Mouse (Mus musculus) neural tube, embryonic 12.5 days (tissue): ENCODE measurements at regions not wholly inside any gene's neighbourhood (a gene's known extent, or its start where the extent isn't known, plus 50 kb on each side); places are given as distances from the start of the nearest gene placed in this dataset.

Source experiments
- ATAC-seq: fragments of 200-750 bp; cut with Nextera tagmentation; 2 replicates; pipeline ENCODE4 v1.8.0; 2017; ENCODE audit warnings: low read depth, mild to moderate bottlenecking, moderate TSS enrichment, moderate library complexity; ENCODE audit not compliant: low FRiP score
- H3K27ac ChIP-seq: fragments of 300-500 bp; sonication (generic); 2 replicates; pipeline ENCODE4 v1.5.1; 2016
- H3K27me3 ChIP-seq: fragments of 300-500 bp; sonication (generic); replicated peaks from 2 replicates; pipeline ENCODE4 v1.6.1; 2016; ENCODE audit warnings: mild to moderate bottlenecking
- H3K36me3 ChIP-seq: fragments of 300-500 bp; sonication (generic); 2 replicates; pipeline ENCODE4 v1.6.1; 2016; ENCODE audit warnings: mild to moderate bottlenecking
- H3K4me1 ChIP-seq: fragments of 300-500 bp; sonication (generic); 2 replicates; pipeline ENCODE4 v1.6.1; 2016
- H3K4me2 ChIP-seq: fragments of 300-500 bp; sonication (generic); replicated peaks from 2 replicates; pipeline ENCODE4 v1.6.1; 2016; ENCODE audit warnings: mild to moderate bottlenecking
- H3K4me3 ChIP-seq: fragments of 300-500 bp; sonication (generic); 2 replicates; pipeline ENCODE4 v1.5.1; 2016
- H3K9ac ChIP-seq: fragments of 300-500 bp; sonication (generic); 2 replicates; pipeline ENCODE4 v1.6.1; 2016; ENCODE audit warnings: mild to moderate bottlenecking
- H3K9me3 ChIP-seq: fragments of 300-500 bp; sonication (generic); 2 replicates; pipeline ENCODE4 v1.6.1; 2016; ENCODE audit warnings: mild to moderate bottlenecking
- WGBS: fragments of 180-500 bp; shearing (Covaris S2); methylation state at CpG from one replicate; pipeline ENCODE4 v1.1.7; 2016; 5-methylcytosine and 5-hydroxymethylcytosine counted together

- 91% methylated on average over 1 of the region's 1 CpGs for WGBS
- Histone ChIP-seq H3K27ac (no peak overlapping the region), H3K4me1 (no peaks in the 10 kb centered on the region), H3K9me3 (0 out of 2 replicates have a peak, but pooled peaks cover 5% of the 10 kb centered on the region), H3K9ac (no peak overlapping the region), H3K27me3 (no peaks in the 10 kb centered on the region), H3K4me3 (no peak overlapping the region), H3K4me2 (no peak overlapping the region), H3K36me3 (no peaks in the 10 kb centered on the region)
- ATAC-seq = no peak
These were observed 132.4 kb downstream of the Dusp6 start for GRCm38 (mm10) chr10:99395411-99395810.

GRCm38 (mm10) chr10:99396630-99397029 is 133.6 kb downstream of the Dusp6 start:
- no peak for ATAC-seq
- Histone ChIP-seq H3K4me1 (no peaks in the 10 kb centered on the region), H3K27me3 (no peaks in the 10 kb centered on the region), H3K4me3 (no peak overlapping the region), H3K9me3 (0 out of 2 replicates have a peak, but pooled peaks cover 5% of the 10 kb centered on the region), H3K4me2 (no peak overlapping the region), H3K36me3 (no peaks in the 10 kb centered on the region), H3K9ac (no peak overlapping the region), H3K27ac (no peak overlapping the region)
- 84% methylated on average over 3 of the region's 3 CpGs for WGBS

- no peak overlapping the region for H3K27ac ChIP-seq
- H3K4me2 ChIP-seq = no peak overlapping the region
- no peak overlapping the region for H3K9ac ChIP-seq
- H3K4me3 ChIP-seq = no peak overlapping the region
- 93% methylated on average over 6 of the region's 6 CpGs for WGBS
- 0 out of 2 replicates have a peak, but pooled peaks cover 5% of the 10 kb centered on the region for H3K9me3 ChIP-seq
- H3K36me3 ChIP-seq = no peaks in the 10 kb centered on the region
- no peak for ATAC-seq
- H3K27me3 ChIP-seq = no peaks in the 10 kb centered on the region
- no peaks in the 10 kb centered on the region for H3K4me1 ChIP-seq
These were observed 137.0 kb downstream of the Dusp6 start for GRCm38 (mm10) chr10:99400076-99400475.

DNA sequence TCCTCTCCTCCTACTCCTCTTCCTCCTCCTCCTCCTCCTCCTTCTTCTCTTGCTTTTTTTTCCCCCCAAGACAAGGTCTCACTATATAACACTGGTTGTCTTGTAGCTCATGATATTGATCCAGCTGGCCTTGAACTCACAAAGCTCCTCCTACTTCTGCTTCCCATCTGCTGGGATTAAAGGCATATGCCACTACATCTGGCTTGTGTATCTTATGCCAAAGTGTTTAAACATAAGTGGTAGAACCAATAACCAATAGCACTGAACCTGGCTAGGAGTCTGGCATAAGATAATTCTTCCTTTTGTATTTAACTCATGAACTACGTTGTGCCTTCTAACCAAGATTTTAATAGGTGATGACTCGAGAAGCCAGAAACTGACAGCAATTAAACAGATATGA is 143.7 kb downstream of the Dusp6 start:
- Histone ChIP-seq H3K9ac (no peak overlapping the region), H3K4me3 (no peak overlapping the region), H3K36me3 (no peaks in the 10 kb centered on the region), H3K9me3 (no peaks in the 10 kb centered on the region), H3K27ac (no peak overlapping the region), H3K27me3 (no peaks in the 10 kb centered on the region), H3K4me2 (no peak overlapping the region), H3K4me1 (no peaks in the 10 kb centered on the region)
- no peak for ATAC-seq
- WGBS = 90% methylated on average over 2 of the region's 2 CpGs

- Histone ChIP-seq H3K9me3 (no peaks in the 10 kb centered on the region), H3K9ac (no peak overlapping the region), H3K27ac (no peak overlapping the region), H3K27me3 (no peaks in the 10 kb centered on the region), H3K4me1 (no peaks in the 10 kb centered on the region), H3K4me3 (no peak overlapping the region), H3K4me2 (no peak overlapping the region), H3K36me3 (no peaks in the 10 kb centered on the region)
- 87% methylated on average over 2 of the region's 2 CpGs for WGBS
- ATAC-seq = no peak
These were observed 145.8 kb downstream of the Dusp6 start for GRCm38 (mm10) chr10:99408786-99409185.

- no peak overlapping the region for H3K27ac ChIP-seq
- H3K9me3 ChIP-seq = no peaks in the 10 kb centered on the region
- H3K4me1 ChIP-seq = no peaks in the 10 kb centered on the region
- H3K9ac ChIP-seq = no peak overlapping the region
- no peaks in the 10 kb centered on the region for H3K36me3 ChIP-seq
- no peak for ATAC-seq
- no peaks in the 10 kb centered on the region for H3K27me3 ChIP-seq
- 79% methylated on average over 11 of the region's 11 CpGs for WGBS
- no peak overlapping the region for H3K4me3 ChIP-seq
- H3K4me2 ChIP-seq = no peak overlapping the region
These were observed 146.7 kb downstream of the Dusp6 start for GRCm38 (mm10) chr10:99409744-99410143.

DNA sequence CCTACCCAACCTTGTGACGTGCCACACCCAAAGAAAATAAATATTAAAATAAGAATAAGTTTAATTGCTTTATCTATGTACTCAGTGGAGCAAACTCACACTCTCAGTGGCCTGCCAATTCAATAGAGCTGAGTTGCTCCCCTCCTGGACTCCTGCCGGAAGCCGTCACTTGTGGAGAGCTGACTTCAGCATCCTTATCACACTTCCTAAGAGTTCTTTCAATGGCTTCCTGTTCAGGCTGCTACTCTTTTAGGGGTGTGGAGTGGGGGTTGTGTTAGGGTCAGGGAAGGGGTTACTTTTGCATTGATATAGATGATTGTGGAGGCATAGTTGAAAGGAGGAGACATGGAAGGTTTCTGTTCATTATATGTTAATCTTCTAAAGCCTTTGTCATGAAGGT is 147.7 kb downstream of the Dusp6 start:
- no peak overlapping the region for H3K9ac ChIP-seq
- H3K4me1 ChIP-seq = no peaks in the 10 kb centered on the region
- no peak for ATAC-seq
- H3K4me2 ChIP-seq = no peak overlapping the region
- no peaks in the 10 kb centered on the region for H3K27me3 ChIP-seq
- H3K9me3 ChIP-seq = no peaks in the 10 kb centered on the region
- WGBS = 87% methylated on average over 3 of the region's 3 CpGs
- no peaks in the 10 kb centered on the region for H3K36me3 ChIP-seq
- no peak overlapping the region for H3K27ac ChIP-seq
- no peak overlapping the region for H3K4me3 ChIP-seq

DNA sequence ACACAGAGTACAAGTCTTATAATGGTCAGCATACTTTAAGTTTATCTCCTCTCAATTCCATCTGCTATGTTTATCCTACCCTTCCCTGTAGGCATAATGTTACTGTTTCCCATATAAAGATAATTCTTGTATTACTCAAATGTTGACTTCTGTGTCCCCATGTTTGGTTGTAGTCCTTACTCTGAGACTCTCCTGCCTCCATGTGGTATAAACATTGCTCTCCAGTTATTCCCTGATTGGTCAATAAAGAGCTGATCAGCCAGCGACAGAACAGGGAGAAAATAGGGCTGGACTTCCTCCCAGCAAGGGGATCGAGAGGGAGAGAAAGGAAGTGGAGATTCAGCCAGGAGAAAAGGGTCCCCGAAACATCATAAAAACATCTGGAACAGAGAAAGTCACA is 150.4 kb downstream of the Dusp6 start:
- Histone ChIP-seq H3K27me3 (no peaks in the 10 kb centered on the region), H3K9ac (no peak overlapping the region), H3K4me3 (no peak overlapping the region), H3K4me2 (no peak overlapping the region), H3K4me1 (no peaks in the 10 kb centered on the region), H3K27ac (no peak overlapping the region), H3K9me3 (no peaks in the 10 kb centered on the region), H3K36me3 (no peaks in the 10 kb centered on the region)
- 76% methylated on average over 3 of the region's 3 CpGs for whole genome bisulfite sequencing
- no peak for ATAC-seq

- Histone ChIP-seq H3K4me3 (no peak overlapping the region), H3K4me2 (no peak overlapping the region), H3K9ac (no peak overlapping the region), H3K27me3 (no peaks in the 10 kb centered on the region), H3K36me3 (no peaks in the 10 kb centered on the region), H3K9me3 (no peaks in the 10 kb centered on the region), H3K4me1 (no peaks in the 10 kb centered on the region), H3K27ac (no peak overlapping the region)
- ATAC-seq = no peak
- WGBS = 75% methylated on average over 8 of the region's 8 CpGs
These were observed 153.2 kb downstream of the Dusp6 start for GRCm38 (mm10) chr10:99416271-99416670.

GRCm38 (mm10) chr10:99416896-99417479 is 154.0 kb downstream of the Dusp6 start:
- ATAC-seq = no peak
- H3K27me3 ChIP-seq = no peaks in the 10 kb centered on the region
- H3K4me2 ChIP-seq = no peak overlapping the region
- 0 out of 2 replicates have a peak, but pooled peaks cover 4% of the 10 kb centered on the region for H3K4me1 ChIP-seq
- no peak overlapping the region for H3K4me3 ChIP-seq
- H3K9me3 ChIP-seq = no peaks in the 10 kb centered on the region
- no peaks in the 10 kb centered on the region for H3K36me3 ChIP-seq
- no peak overlapping the region for H3K27ac ChIP-seq
- 36% methylated on average over 3 of the region's 3 CpGs for WGBS
- no peak overlapping the region for H3K9ac ChIP-seq

DNA sequence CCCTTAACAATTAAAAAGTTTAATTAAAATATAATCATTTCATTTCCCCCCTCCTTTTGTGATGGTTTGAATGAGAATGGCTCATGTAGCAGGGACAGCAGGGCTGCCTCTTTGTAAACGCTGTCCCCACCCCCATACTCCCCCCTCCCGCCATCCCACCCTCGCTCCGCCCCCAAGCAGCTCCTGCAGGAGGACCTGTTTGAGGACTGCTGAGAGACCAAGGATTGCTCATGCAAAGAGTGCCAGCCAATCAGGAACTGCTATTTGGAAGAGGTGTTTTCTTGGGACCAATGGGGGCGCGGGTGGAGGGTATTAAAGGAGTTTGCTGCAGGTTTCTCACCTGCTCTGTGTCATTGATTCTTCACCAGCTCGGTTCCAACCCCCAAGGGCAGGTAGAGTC is 154.6 kb downstream of the Dusp6 start:
- H3K9ac ChIP-seq = no peak overlapping the region
- 49% methylated on average over 7 of the region's 7 CpGs for WGBS
- 0 out of 2 replicates have a peak, but pooled peaks cover 4% of the 10 kb centered on the region for H3K4me1 ChIP-seq
- H3K36me3 ChIP-seq = no peaks in the 10 kb centered on the region
- no peak overlapping the region for H3K27ac ChIP-seq
- no peak for ATAC-seq
- no peak overlapping the region for H3K4me3 ChIP-seq
- no peaks in the 10 kb centered on the region for H3K9me3 ChIP-seq
- H3K27me3 ChIP-seq = no peaks in the 10 kb centered on the region
- no peak overlapping the region for H3K4me2 ChIP-seq

DNA sequence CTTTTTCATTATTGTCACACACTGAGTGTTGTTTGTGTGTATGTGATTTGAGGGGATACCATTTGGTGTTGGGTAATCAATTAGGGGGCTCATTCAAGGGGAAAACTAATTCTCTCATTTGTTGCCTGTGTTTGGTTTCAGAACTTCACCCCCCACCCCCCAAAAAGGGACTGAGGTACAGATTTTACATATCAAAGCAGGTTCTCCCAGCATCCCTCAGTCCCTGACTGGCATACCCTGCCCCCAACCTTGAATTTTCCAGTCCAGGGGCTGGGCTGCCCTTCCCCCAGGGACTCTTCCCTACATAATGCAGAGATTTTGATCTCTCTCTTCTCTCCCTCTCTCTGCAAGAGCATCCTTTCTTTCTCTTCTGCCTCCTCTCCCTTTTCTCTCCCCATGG is 155.5 kb downstream of the Dusp6 start:
- Histone ChIP-seq H3K4me2 (no peak overlapping the region), H3K9ac (no peak overlapping the region), H3K27me3 (no peaks in the 10 kb centered on the region), H3K9me3 (no peaks in the 10 kb centered on the region), H3K4me1 (0 out of 2 replicates have a peak, but pooled peaks cover 4% of the 10 kb centered on the region), H3K4me3 (no peak overlapping the region), H3K27ac (no peak overlapping the region), H3K36me3 (no peaks in the 10 kb centered on the region)
- no peak for ATAC-seq

- no peaks in the 10 kb centered on the region for H3K36me3 ChIP-seq
- H3K9ac ChIP-seq = no peak overlapping the region
- H3K4me1 ChIP-seq = 0 out of 2 replicates have a peak, but pooled peaks cover 4% of the 10 kb centered on the region
- H3K4me2 ChIP-seq = no peak overlapping the region
- H3K27ac ChIP-seq = no peak overlapping the region
- WGBS = 77% methylated on average over 7 of the region's 7 CpGs
- ATAC-seq = no peak
- no peaks in the 10 kb centered on the region for H3K9me3 ChIP-seq
- H3K27me3 ChIP-seq = no peaks in the 10 kb centered on the region
- H3K4me3 ChIP-seq = no peak overlapping the region
These were observed 156.5 kb downstream of the Dusp6 start for GRCm38 (mm10) chr10:99419532-99419931.
